Mouse (Mus musculus) liver, embryonic 12.5 days (tissue): ENCODE data around the gene Sez6. TPM values are rescaled to one million over a fixed set of nuclear protein-coding genes. Genes with fewer than 3 reads are reported as not detected.

Experiments
- ATAC-seq: fragments of 200-750 bp; cut with Nextera tagmentation; 2 replicates; pipeline ENCODE4 v1.8.0; 2017; ENCODE audit warnings: moderate number of reproducible peaks, mild to moderate bottlenecking, moderate library complexity
- H3K27ac ChIP-seq: fragments of 300-500 bp; sonication (generic); 2 replicates; pipeline ENCODE4 v1.5.1; 2016; ENCODE audit warnings: mild to moderate bottlenecking
- H3K27me3 ChIP-seq: fragments of 300-500 bp; sonication (generic); replicated peaks from 2 replicates; pipeline ENCODE4 v1.6.1; 2016; ENCODE audit warnings: mild to moderate bottlenecking, moderate library complexity
- H3K36me3 ChIP-seq: fragments of 300-500 bp; sonication (generic); 2 replicates; pipeline ENCODE4 v1.6.1; 2016; ENCODE audit warnings: mild to moderate bottlenecking, moderate library complexity
- H3K4me1 ChIP-seq: fragments of 300-500 bp; sonication (generic); 2 replicates; pipeline ENCODE4 v1.6.1; 2016
- H3K4me2 ChIP-seq: fragments of 300-500 bp; sonication (generic); 2 replicates; pipeline ENCODE4 v1.6.1; 2016; ENCODE audit warnings: mild to moderate bottlenecking, moderate library complexity
- H3K4me3 ChIP-seq: fragments of 300-500 bp; sonication (generic); 2 replicates; pipeline ENCODE4 v1.5.1; 2016; ENCODE audit warnings: mild to moderate bottlenecking, moderate library complexity
- H3K9ac ChIP-seq: fragments of 300-500 bp; sonication (generic); 2 replicates; pipeline ENCODE4 v1.6.1; 2016; ENCODE audit warnings: mild to moderate bottlenecking, moderate library complexity
- H3K9me3 ChIP-seq: fragments of 300-500 bp; sonication (generic); replicated peaks from 2 replicates; pipeline ENCODE4 v1.6.1; 2016; ENCODE audit warnings: mild to moderate bottlenecking, moderate library complexity
- WGBS: fragments of 180-500 bp; shearing (Covaris S2); methylation state at CpG from one replicate; pipeline ENCODE4 v1.1.7; 2016; ENCODE audit not compliant: insufficient replicate concordance; 5-methylcytosine and 5-hydroxymethylcytosine counted together
- polyA plus RNA-seq: library from polyadenylated mRNA; unstranded; fragments of >200 nt; fragmentation: Nextera tagmentation; extraction: Ambion mirVana; gene quantifications from 2 replicates; pipeline ENCODE4 v1.2.1, GENCODE M21; 2016

Sez6 gene
- polyA plus RNA-seq, 1 experiment from 2014 or later = 0.05 TPM

GRCm38 (mm10) chr11:77896011-77896410 lies 34.6 kb upstream of the Sez6 start:
- no peak for ATAC-seq
- H3K36me3 ChIP-seq = no peaks in the 10 kb centered on the region
- no peak overlapping the region for H3K4me2 ChIP-seq
- H3K27me3 ChIP-seq = peaks cover 77% of the 10 kb centered on the region
- H3K9me3 ChIP-seq = no peaks in the 10 kb centered on the region
- peaks cover 26% of the 10 kb centered on the region for H3K4me1 ChIP-seq
- 71% methylated on average over 9 of the region's 9 CpGs for WGBS
- H3K4me3 ChIP-seq = no peak overlapping the region
- H3K9ac ChIP-seq = no peak overlapping the region
- H3K27ac ChIP-seq = no peak overlapping the region

- no peak overlapping the region for H3K4me3 ChIP-seq
- ATAC-seq = no peak
- peaks cover 27% of the 10 kb centered on the region for H3K4me1 ChIP-seq
- H3K27me3 ChIP-seq = peaks cover 79% of the 10 kb centered on the region
- no peak overlapping the region for H3K9ac ChIP-seq
- no peaks in the 10 kb centered on the region for H3K9me3 ChIP-seq
- no peak overlapping the region for H3K4me2 ChIP-seq
- H3K27ac ChIP-seq = no peak overlapping the region
- WGBS = 49% methylated on average over 6 of the region's 6 CpGs
- H3K36me3 ChIP-seq = no peaks in the 10 kb centered on the region
These were observed 34.1 kb upstream of the Sez6 start for GRCm38 (mm10) chr11:77896480-77896819.

GRCm38 (mm10) chr11:77896820-77897805 lies 33.5 kb upstream of the Sez6 start:
- 31% methylated on average over 23 of the region's 23 CpGs for WGBS
- Histone ChIP-seq H3K27ac (no peak overlapping the region), H3K9me3 (no peaks in the 10 kb centered on the region), H3K36me3 (no peaks in the 10 kb centered on the region), H3K9ac (no peak overlapping the region), H3K4me1 (peaks cover 31% of the 10 kb centered on the region), H3K27me3 (peaks cover 79% of the 10 kb centered on the region), H3K4me2 (no peak overlapping the region), H3K4me3 (no peak overlapping the region)
- ATAC-seq = no peak

GRCm38 (mm10) chr11:77900187-77900586 lies 30.4 kb upstream of the Sez6 start:
- Histone ChIP-seq H3K27ac (no peak overlapping the region), H3K9ac (no peak overlapping the region), H3K4me1 (peaks cover 14% of the 10 kb centered on the region), H3K4me3 (no peak overlapping the region), H3K9me3 (no peaks in the 10 kb centered on the region), H3K27me3 (peaks cover 77% of the 10 kb centered on the region), H3K36me3 (no peaks in the 10 kb centered on the region), H3K4me2 (no peak overlapping the region)
- no peak for ATAC-seq
- 49% methylated on average over 3 of the region's 3 CpGs for WGBS

- no peak overlapping the region for H3K4me3 ChIP-seq
- H3K27ac ChIP-seq = no peak overlapping the region
- H3K9me3 ChIP-seq = no peaks in the 10 kb centered on the region
- no peak overlapping the region for H3K4me2 ChIP-seq
- no peak for ATAC-seq
- H3K9ac ChIP-seq = no peak overlapping the region
- peaks cover 11% of the 10 kb centered on the region for H3K4me1 ChIP-seq
- H3K27me3 ChIP-seq = peaks cover 77% of the 10 kb centered on the region
- WGBS = 58% methylated on average over 4 of the region's 4 CpGs
- H3K36me3 ChIP-seq = no peaks in the 10 kb centered on the region
These were observed 29.9 kb upstream of the Sez6 start for GRCm38 (mm10) chr11:77900696-77901095.

GRCm38 (mm10) chr11:77901366-77901765 lies 29.2 kb upstream of the Sez6 start:
- Histone ChIP-seq H3K27me3 (peaks cover 76% of the 10 kb centered on the region), H3K27ac (no peak overlapping the region), H3K4me3 (no peak overlapping the region), H3K9ac (no peak overlapping the region), H3K4me2 (no peak overlapping the region), H3K4me1 (peaks cover 11% of the 10 kb centered on the region), H3K9me3 (no peaks in the 10 kb centered on the region), H3K36me3 (no peaks in the 10 kb centered on the region)
- 51% methylated on average over 5 of the region's 5 CpGs for WGBS
- no peak for ATAC-seq

- no peak for ATAC-seq
- Histone ChIP-seq H3K27me3 (peaks cover 76% of the 10 kb centered on the region), H3K9me3 (no peaks in the 10 kb centered on the region), H3K4me3 (no peak overlapping the region), H3K4me1 (peaks cover 11% of the 10 kb centered on the region), H3K9ac (no peak overlapping the region), H3K4me2 (no peak overlapping the region), H3K27ac (no peak overlapping the region), H3K36me3 (no peaks in the 10 kb centered on the region)
- 42% methylated on average over 8 of the region's 8 CpGs for WGBS
These were observed 28.7 kb upstream of the Sez6 start for GRCm38 (mm10) chr11:77901775-77902355.

- Histone ChIP-seq H3K27ac (no peak overlapping the region), H3K9ac (no peak overlapping the region), H3K4me2 (no peak overlapping the region), H3K4me3 (no peak overlapping the region), H3K9me3 (no peaks in the 10 kb centered on the region), H3K36me3 (no peaks in the 10 kb centered on the region), H3K4me1 (peaks cover 11% of the 10 kb centered on the region; the same call in 1 of the 2 replicates), H3K27me3 (peaks cover 76% of the 10 kb centered on the region)
- no peak for ATAC-seq
- 29% methylated on average over 3 of the region's 3 CpGs for WGBS
These were observed 26.8 kb upstream of the Sez6 start for GRCm38 (mm10) chr11:77903761-77904160.

GRCm38 (mm10) chr11:77904707-77905106 lies 25.9 kb upstream of the Sez6 start:
- no peak overlapping the region for H3K27ac ChIP-seq
- H3K9me3 ChIP-seq = no peaks in the 10 kb centered on the region
- no peak for ATAC-seq
- no peak overlapping the region for H3K9ac ChIP-seq
- H3K27me3 ChIP-seq = peaks cover 80% of the 10 kb centered on the region
- H3K36me3 ChIP-seq = no peaks in the 10 kb centered on the region
- 40% methylated on average over 1 of the region's 1 CpGs for WGBS
- H3K4me1 ChIP-seq = peaks cover 11% of the 10 kb centered on the region; the same call in 1 of the 2 replicates
- no peak overlapping the region for H3K4me2 ChIP-seq
- no peak overlapping the region for H3K4me3 ChIP-seq

GRCm38 (mm10) chr11:77906097-77906687 lies 24.4 kb upstream of the Sez6 start:
- H3K4me2 ChIP-seq = no peak overlapping the region
- no peaks in the 10 kb centered on the region for H3K36me3 ChIP-seq
- no peak overlapping the region for H3K27ac ChIP-seq
- no peak overlapping the region for H3K4me3 ChIP-seq
- H3K4me1 ChIP-seq = 0 out of 2 replicates have a peak, but pooled peaks cover 5% of the 10 kb centered on the region
- no peak for ATAC-seq
- WGBS = 26% methylated on average over 19 of the region's 19 CpGs
- H3K9me3 ChIP-seq = no peaks in the 10 kb centered on the region
- H3K27me3 ChIP-seq = peaks cover 94% of the 10 kb centered on the region
- no peak overlapping the region for H3K9ac ChIP-seq

GRCm38 (mm10) chr11:77906747-77907174 lies 23.8 kb upstream of the Sez6 start:
- Histone ChIP-seq H3K36me3 (no peaks in the 10 kb centered on the region), H3K27me3 (peaks cover 93% of the 10 kb centered on the region), H3K4me3 (no peak overlapping the region), H3K9me3 (no peaks in the 10 kb centered on the region), H3K4me2 (0 out of 2 replicates have a peak overlapping the region, but pooled peaks have one; percentile 0), H3K4me1 (0 out of 2 replicates have a peak, but pooled peaks cover under 1% of the 10 kb centered on the region), H3K27ac (no peak overlapping the region), H3K9ac (no peak overlapping the region)
- no peak for ATAC-seq
- WGBS = 17% methylated on average over 9 of the region's 9 CpGs

GRCm38 (mm10) chr11:77908468-77908867 lies 22.1 kb upstream of the Sez6 start:
- Histone ChIP-seq H3K4me1 (no peaks in the 10 kb centered on the region), H3K36me3 (no peaks in the 10 kb centered on the region), H3K9me3 (no peaks in the 10 kb centered on the region), H3K4me3 (no peak overlapping the region), H3K9ac (no peak overlapping the region), H3K27ac (no peak overlapping the region), H3K4me2 (no peak overlapping the region), H3K27me3 (peaks cover 98% of the 10 kb centered on the region)
- 41% methylated on average over 4 of the region's 4 CpGs for WGBS
- no peak for ATAC-seq
